Mouse (Mus musculus): Measurements from ENCODE around the gene Olfr922. TPM values are rescaled to one million over a fixed set of nuclear protein-coding genes. Genes with fewer than 3 reads are reported as not detected.

Olfr922 gene
- polyA plus RNA-seq (2016; fragmentation: Nextera tagmentation; extraction: Ambion mirVana), result not detected in 2 replicates

- H3K9ac ChIP-seq, result no peak within 1 kb of the TSS
- no peaks in the 10 kb centered on the region for H3K9me3 ChIP-seq
- H3K4me3 ChIP-seq, result no peak within 1 kb of the TSS
- H3K27ac ChIP-seq, result no peak within 1 kb of the TSS
- 75% methylated on average over 2 of the region's 2 CpGs for WGBS
- no peak for ATAC-seq (ENCODE audit: low FRiP score, low read depth)
- no peaks in the 10 kb centered on the region for H3K4me1 ChIP-seq
- H3K4me2 ChIP-seq (replicated peaks), result no peak within 1 kb of the TSS
- H3K27me3 ChIP-seq (replicated peaks), result no peaks in the 10 kb centered on the region
- H3K36me3 ChIP-seq, result no peaks in the 10 kb centered on the region
Observed at GRCm38 (mm10) chr9:38814314-38814713, at the start of gene Olfr922. Olfr922 (plus strand) TSS chr9:38814614.

- H3K27me3 ChIP-seq (replicated peaks), result no peaks in the 10 kb centered on the region
- no peaks in the 10 kb centered on the region for H3K9me3 ChIP-seq
- H3K9ac ChIP-seq, result no peak within 1 kb of the TSS
- no peak within 1 kb of the TSS for H3K4me2 ChIP-seq (replicated peaks)
- no peak for ATAC-seq (ENCODE audit: low FRiP score, low read depth)
- H3K4me3 ChIP-seq, result no peak within 1 kb of the TSS
- H3K4me1 ChIP-seq, result no peaks in the 10 kb centered on the region
- H3K36me3 ChIP-seq, result no peaks in the 10 kb centered on the region
- H3K27ac ChIP-seq, result no peak within 1 kb of the TSS
Observed at GRCm38 (mm10) chr9:38772768-38773167, 41.6 kb upstream of the Olfr922 start, which contains the start of gene Olfr921. Olfr921 (plus strand) TSS chr9:38773068.

GRCm38 (mm10) chr9:38792689-38793088 lies 21.7 kb upstream of the Olfr922 start:
- no peaks in the 10 kb centered on the region for H3K36me3 ChIP-seq
- H3K4me3 ChIP-seq, result no peak overlapping the region
- WGBS, result 89% methylated on average over 2 of the region's 2 CpGs
- no peaks in the 10 kb centered on the region for H3K4me1 ChIP-seq
- no peak overlapping the region for H3K27ac ChIP-seq
- ATAC-seq (ENCODE audit: low FRiP score, low read depth), result no peak
- H3K4me2 ChIP-seq (replicated peaks), result no peak overlapping the region
- H3K9me3 ChIP-seq, result no peaks in the 10 kb centered on the region
- no peak overlapping the region for H3K9ac ChIP-seq
- no peaks in the 10 kb centered on the region for H3K27me3 ChIP-seq (replicated peaks)

- no peaks in the 10 kb centered on the region for H3K4me1 ChIP-seq
- no peak overlapping the region for H3K9ac ChIP-seq
- no peak overlapping the region for H3K4me2 ChIP-seq (replicated peaks)
- H3K4me3 ChIP-seq, result no peak overlapping the region
- H3K27ac ChIP-seq, result no peak overlapping the region
- no peaks in the 10 kb centered on the region for H3K27me3 ChIP-seq (replicated peaks)
- H3K9me3 ChIP-seq, result no peaks in the 10 kb centered on the region
- ATAC-seq (ENCODE audit: low FRiP score, low read depth), result no peak
- H3K36me3 ChIP-seq, result no peaks in the 10 kb centered on the region
Observed at GRCm38 (mm10) chr9:38805696-38806095, 8.7 kb upstream of the Olfr922 start.

- H3K27ac ChIP-seq, result no peak overlapping the region
- H3K9me3 ChIP-seq, result no peaks in the 10 kb centered on the region
- ATAC-seq (ENCODE audit: low FRiP score, low read depth), result no peak
- H3K4me3 ChIP-seq, result no peak overlapping the region
- H3K27me3 ChIP-seq (replicated peaks), result no peaks in the 10 kb centered on the region
- no peaks in the 10 kb centered on the region for H3K4me1 ChIP-seq
- no peak overlapping the region for H3K4me2 ChIP-seq (replicated peaks)
- no peaks in the 10 kb centered on the region for H3K36me3 ChIP-seq
- H3K9ac ChIP-seq, result no peak overlapping the region
- 97% methylated on average over 1 of the region's 1 CpGs for WGBS
Observed at GRCm38 (mm10) chr9:38815458-38815986, 1.1 kb downstream of the Olfr922 start.

GRCm38 (mm10) chr9:38826245-38826644 lies 11.8 kb downstream of the Olfr922 start, which contains the start of gene Olfr923:
Olfr923 (plus strand) TSS chr9:38826545.
- Histone ChIP-seq H3K4me3 (no peak within 1 kb of the TSS), H3K4me2 (replicated peaks) (no peak within 1 kb of the TSS), H3K9me3 (no peaks in the 10 kb centered on the region), H3K27ac (no peak within 1 kb of the TSS), H3K9ac (no peak within 1 kb of the TSS), H3K36me3 (no peaks in the 10 kb centered on the region), H3K4me1 (no peaks in the 10 kb centered on the region), H3K27me3 (replicated peaks) (no peaks in the 10 kb centered on the region)
- no peak for ATAC-seq (ENCODE audit: low FRiP score, low read depth)
- 90% methylated on average over 1 of the region's 1 CpGs for WGBS

- Histone ChIP-seq H3K4me2 (replicated peaks) (no peak overlapping the region), H3K27ac (no peak overlapping the region), H3K4me3 (no peak overlapping the region), H3K9me3 (no peaks in the 10 kb centered on the region), H3K27me3 (replicated peaks) (no peaks in the 10 kb centered on the region), H3K9ac (no peak overlapping the region), H3K4me1 (no peaks in the 10 kb centered on the region), H3K36me3 (no peaks in the 10 kb centered on the region)
- no peak for ATAC-seq (ENCODE audit: low FRiP score, low read depth)
- 57% methylated on average over 2 of the region's 2 CpGs for WGBS
Observed at GRCm38 (mm10) chr9:38833027-38833426, 18.6 kb downstream of the Olfr922 start.

GRCm38 (mm10) chr9:38844149-38844548 lies 29.7 kb downstream of the Olfr922 start, which contains the start of gene Olfr924:
Olfr924 (plus strand) TSS chr9:38844449.
- Histone ChIP-seq H3K9me3 (no peaks in the 10 kb centered on the region), H3K27ac (no peak within 1 kb of the TSS), H3K4me3 (no peak within 1 kb of the TSS), H3K9ac (no peak within 1 kb of the TSS), H3K27me3 (replicated peaks) (no peaks in the 10 kb centered on the region), H3K4me2 (replicated peaks) (no peak within 1 kb of the TSS), H3K4me1 (no peaks in the 10 kb centered on the region), H3K36me3 (no peaks in the 10 kb centered on the region)
- 89% methylated on average over 1 of the region's 1 CpGs for WGBS
- no peak for ATAC-seq (ENCODE audit: low FRiP score, low read depth)

- Histone ChIP-seq H3K27ac (no peak within 1 kb of the TSS), H3K9ac (no peak within 1 kb of the TSS), H3K27me3 (replicated peaks) (no peaks in the 10 kb centered on the region), H3K36me3 (no peaks in the 10 kb centered on the region), H3K4me3 (no peak within 1 kb of the TSS), H3K4me1 (no peaks in the 10 kb centered on the region), H3K9me3 (no peaks in the 10 kb centered on the region), H3K4me2 (replicated peaks) (no peak within 1 kb of the TSS)
- ATAC-seq (ENCODE audit: low FRiP score, low read depth), result no peak
Observed at GRCm38 (mm10) chr9:38854760-38855159, 40.3 kb downstream of the Olfr922 start, which contains the start of gene Olfr26. Olfr26 (plus strand) TSS chr9:38855060.

Other genes with a start within 250 kb of the Olfr922 start
- gene Olfr912, start 234.4 kb upstream of the Olfr922 start, polyA plus RNA-seq (2016; fragmentation: Nextera tagmentation; extraction: Ambion mirVana), result not detected in 2 replicates
- gene Olfr913, start 221.9 kb upstream of the Olfr922 start, polyA plus RNA-seq (2016; fragmentation: Nextera tagmentation; extraction: Ambion mirVana), result not detected in 2 replicates
- gene Olfr914, start 209.5 kb upstream of the Olfr922 start, polyA plus RNA-seq (2016; fragmentation: Nextera tagmentation; extraction: Ambion mirVana), result not detected in 2 replicates
- gene Olfr916, start 154.7 kb upstream of the Olfr922 start, polyA plus RNA-seq (2016; fragmentation: Nextera tagmentation; extraction: Ambion mirVana), result not detected in 2 replicates
- not detected in 2 replicates for gene Olfr917, start 148.8 kb upstream of the Olfr922 start, polyA plus RNA-seq (2016; fragmentation: Nextera tagmentation; extraction: Ambion mirVana)
- gene Olfr918, start 140.0 kb upstream of the Olfr922 start, polyA plus RNA-seq (2016; fragmentation: Nextera tagmentation; extraction: Ambion mirVana), result not detected in 2 replicates
- gene Olfr919, start 110.9 kb upstream of the Olfr922 start, polyA plus RNA-seq (2016; fragmentation: Nextera tagmentation; extraction: Ambion mirVana), result not detected in 2 replicates
- gene Vwa5a, start 96.3 kb upstream of the Olfr922 start, polyA plus RNA-seq (2016; fragmentation: Nextera tagmentation; extraction: Ambion mirVana), result 8.5 and 9.7 TPM in 2 replicates
- gene Olfr920, start 62.3 kb upstream of the Olfr922 start, polyA plus RNA-seq (2016; fragmentation: Nextera tagmentation; extraction: Ambion mirVana), result not detected in 2 replicates
- not detected in 2 replicates for gene Olfr921, start 41.5 kb upstream of the Olfr922 start, polyA plus RNA-seq (2016; fragmentation: Nextera tagmentation; extraction: Ambion mirVana)
- gene Olfr923, start 11.9 kb downstream of the Olfr922 start, polyA plus RNA-seq (2016; fragmentation: Nextera tagmentation; extraction: Ambion mirVana), result not detected in 2 replicates
- gene Olfr924, start 29.8 kb downstream of the Olfr922 start, polyA plus RNA-seq (2016; fragmentation: Nextera tagmentation; extraction: Ambion mirVana), result not detected in 2 replicates
- not detected in 2 replicates for gene Olfr26, start 40.4 kb downstream of the Olfr922 start, polyA plus RNA-seq (2016; fragmentation: Nextera tagmentation; extraction: Ambion mirVana)
- gene Olfr926, start 62.5 kb downstream of the Olfr922 start, polyA plus RNA-seq (2016; fragmentation: Nextera tagmentation; extraction: Ambion mirVana), result not detected in 2 replicates
- not detected in 2 replicates for gene Olfr930, start 115.2 kb downstream of the Olfr922 start, polyA plus RNA-seq (2016; fragmentation: Nextera tagmentation; extraction: Ambion mirVana)
- gene Olfr933, start 157.7 kb downstream of the Olfr922 start, polyA plus RNA-seq (2016; fragmentation: Nextera tagmentation; extraction: Ambion mirVana), result not detected in 2 replicates
- not detected in 2 replicates for gene Olfr934, start 173.7 kb downstream of the Olfr922 start, polyA plus RNA-seq (2016; fragmentation: Nextera tagmentation; extraction: Ambion mirVana)
- not detected in 2 replicates for gene Olfr935, start 185.1 kb downstream of the Olfr922 start, polyA plus RNA-seq (2016; fragmentation: Nextera tagmentation; extraction: Ambion mirVana)
- gene Olfr146, start 208.8 kb downstream of the Olfr922 start, polyA plus RNA-seq (2016; fragmentation: Nextera tagmentation; extraction: Ambion mirVana), result not detected in 2 replicates

Measured in neural tube, embryonic 12.5 days (tissue).